In the genomic region with DNA sequence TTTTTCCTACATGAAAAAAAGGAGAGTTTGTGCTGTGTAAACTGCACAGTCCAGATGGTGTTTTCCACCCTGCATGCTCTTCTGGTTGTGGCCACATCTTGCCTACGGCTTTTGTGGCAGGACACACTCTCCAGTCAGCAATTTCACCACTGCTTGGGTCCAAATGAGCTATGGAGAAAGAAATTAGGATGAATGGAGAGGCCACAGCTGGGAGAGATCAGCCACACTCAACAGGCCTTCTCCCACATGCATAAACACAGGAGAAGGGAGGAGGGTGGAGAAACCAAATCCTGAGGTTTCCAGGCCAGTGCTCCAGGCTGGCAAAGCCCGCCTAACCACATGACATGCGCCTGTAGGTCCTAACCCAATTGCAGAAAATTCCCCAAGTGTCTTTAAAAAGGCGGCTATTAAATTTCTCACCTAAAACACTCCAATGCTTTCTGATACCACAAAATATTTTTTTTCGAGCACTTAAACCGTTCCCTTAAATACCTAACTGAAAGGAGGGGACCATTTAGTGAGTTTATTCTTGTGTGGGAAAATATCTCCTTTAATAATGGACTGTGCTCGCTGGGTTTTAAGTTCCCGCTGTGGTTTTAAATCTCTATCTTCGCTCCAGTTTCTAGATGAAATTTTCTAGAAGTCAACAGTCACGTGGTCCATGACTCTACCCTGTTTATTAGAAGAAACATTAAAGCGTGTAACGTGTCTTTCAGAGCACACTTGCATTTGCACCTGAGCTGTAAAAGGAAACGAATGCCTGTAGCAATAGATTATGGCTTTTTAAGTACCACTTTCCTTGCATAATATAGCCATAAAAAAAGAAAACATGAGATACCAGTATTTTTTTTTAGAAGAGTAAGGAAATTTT, we compare ENCODE assay signal across 9 mouse cellular contexts.
DNase-seq lines count a peak whose midpoint lies in the region; ATAC-seq lines count a peak whose summit lies in the region.
"Had no signal": no experiment of that assay in that cellular context is flagged by ENCODE, and none has a peak within 500 bp of the region (broad histone marks: within the 10 kb centered on the region; RNA-seq: fewer than 3 reads in every experiment).

No protein-coding gene starts in this region.

- no peaks in the 10 kb centered on the region for H3K9me3 ChIP-seq in lung, embryonic 15.5 days
- no peaks in the 10 kb centered on the region for H3K9me3 ChIP-seq in forebrain, embryonic 13.5 days (replicated peaks)
- H3K9me3 ChIP-seq: G1E had no signal

- no peak overlapping the region for H3K9ac ChIP-seq in lung, embryonic 15.5 days
- no peak overlapping the region for H3K9ac ChIP-seq in forebrain, embryonic 13.5 days

- peak; percentile 96 for ATAC-seq in lung, embryonic 15.5 days (ENCODE audit: borderline replicate concordance, extremely low read depth, low FRiP score, low TSS enrichment)
- ATAC-seq in forebrain, embryonic 13.5 days: no peak

- DNase-seq in ovary, postnatal 14 days (ENCODE audit: low spot score): peak; percentile 1
- DNase-seq in ovary, postnatal 36 days (ENCODE audit: low spot score): no peak
- DNase-seq in heart, postnatal 36 days: peak; percentile 28 to 49
- DNase-seq in yolk sac, embryonic 10.5 days (ENCODE audit: low spot score): peak; percentile 12
- DNase-seq in layer of hippocampus, adult 9-10 months (ENCODE audit: low spot score): no peak
- DNase-seq in left cerebral cortex, adult 8-10 months (ENCODE audit: low spot score in 2 of 2): no peak

- intact Hi-C loops in heart, postnatal 36 days (cut with DNase I): no loop called here

- H3K27me3 ChIP-seq in lung, embryonic 15.5 days: no peaks in the 10 kb centered on the region
- no peaks in the 10 kb centered on the region for H3K27me3 ChIP-seq in forebrain, embryonic 13.5 days

- H3K27ac ChIP-seq in lung, embryonic 15.5 days: peak overlapping the region; percentile 72
- no peak overlapping the region for H3K27ac ChIP-seq in forebrain, embryonic 13.5 days

- H3K4me2 ChIP-seq in lung, embryonic 15.5 days: peak overlapping the region; percentile 32
- H3K4me2 ChIP-seq in forebrain, embryonic 13.5 days: no peak overlapping the region

- WGBS in lung, embryonic 15.5 days: 37% methylated on average over 13 of the region's 13 CpGs
- WGBS in forebrain, embryonic 13.5 days: 91% methylated on average over 13 of the region's 13 CpGs

- H3K36me3 ChIP-seq in lung, embryonic 15.5 days: no peaks in the 10 kb centered on the region
- no peaks in the 10 kb centered on the region for H3K36me3 ChIP-seq in forebrain, embryonic 13.5 days (ENCODE audit: poor library complexity, severe bottlenecking)
- H3K36me3 ChIP-seq: G1E had no signal

- no peak overlapping the region for H3K4me3 ChIP-seq in lung, embryonic 15.5 days
- no peak overlapping the region for H3K4me3 ChIP-seq in forebrain, embryonic 13.5 days

- peaks cover 6% of the 10 kb centered on the region for H3K4me1 ChIP-seq in lung, embryonic 15.5 days
- H3K4me1 ChIP-seq in forebrain, embryonic 13.5 days: 0 out of 2 replicates have a peak, but pooled peaks cover 5% of the 10 kb centered on the region

Comparison
In these comparisons a context has a peak if more than half of its experiments do, and no peak if none do; other contexts are left out.
1. DNase-seq: peak in ovary, postnatal 14 days (single experiment), heart, postnatal 36 days (2 of 2) and yolk sac, embryonic 10.5 days (single experiment); none in ovary, postnatal 36 days (single experiment), layer of hippocampus, adult 9-10 months (single experiment) and left cerebral cortex, adult 8-10 months (0 of 2).